Mouse (Mus musculus): ENCODE results near the gene Fktn. TPM values are rescaled to one million over a fixed set of nuclear protein-coding genes. Genes with fewer than 3 reads are reported as not detected.
A peak's percentile ranks its signal among the peaks of the same experiment; 100 is the strongest.

The Fktn gene
- total RNA-seq, 4 experiments from 2014 or later = 6.2 to 10.7 (median 7.2) TPM

DNA sequence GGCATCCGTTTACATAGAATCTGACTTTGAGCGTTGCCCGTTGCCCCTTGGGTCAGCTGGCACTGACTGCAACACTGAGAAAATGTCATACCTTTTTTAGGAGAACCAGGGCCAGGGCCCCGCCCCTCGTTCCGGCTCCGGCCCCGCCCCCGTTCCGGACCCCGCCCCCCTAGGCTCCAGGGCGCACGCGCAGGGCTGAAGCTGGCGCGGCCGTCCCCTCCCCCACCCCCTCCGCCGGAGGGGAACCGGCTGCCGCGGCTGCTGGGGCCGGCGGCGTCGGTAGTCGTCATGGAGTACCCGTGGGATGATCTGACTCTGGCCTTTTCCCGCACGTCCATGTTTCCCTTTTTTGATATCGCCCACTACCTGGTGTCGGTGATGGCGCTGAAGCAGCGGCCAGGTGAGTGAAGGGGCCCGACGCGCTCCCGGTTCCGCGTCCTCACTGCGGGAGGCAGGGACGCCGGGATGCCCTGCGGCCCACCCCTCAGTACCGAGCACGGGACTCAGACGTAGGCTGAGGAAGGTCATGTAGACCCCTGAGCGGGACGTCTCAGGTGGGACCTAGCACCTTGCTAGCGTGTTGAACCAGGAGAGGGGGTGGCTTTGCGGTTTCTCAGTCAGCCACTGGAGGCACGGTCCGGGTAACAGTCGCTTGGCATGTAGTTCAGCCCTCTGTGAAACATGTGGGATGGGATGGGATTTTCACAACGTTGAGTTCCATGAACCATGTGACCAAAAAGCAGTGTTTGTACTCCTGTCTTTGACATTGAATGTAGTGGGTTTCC, 112.2 kb downstream of the Fktn start, which contains the start of gene Tmem38b:
Gene Tmem38b, plus strand, starts transcription at position 225 of the 785 bp plus-strand sequence.
- peak; percentile 47 to 61 for DNase-seq (ENCODE audit: low spot score in 2 of 2)

DNA sequence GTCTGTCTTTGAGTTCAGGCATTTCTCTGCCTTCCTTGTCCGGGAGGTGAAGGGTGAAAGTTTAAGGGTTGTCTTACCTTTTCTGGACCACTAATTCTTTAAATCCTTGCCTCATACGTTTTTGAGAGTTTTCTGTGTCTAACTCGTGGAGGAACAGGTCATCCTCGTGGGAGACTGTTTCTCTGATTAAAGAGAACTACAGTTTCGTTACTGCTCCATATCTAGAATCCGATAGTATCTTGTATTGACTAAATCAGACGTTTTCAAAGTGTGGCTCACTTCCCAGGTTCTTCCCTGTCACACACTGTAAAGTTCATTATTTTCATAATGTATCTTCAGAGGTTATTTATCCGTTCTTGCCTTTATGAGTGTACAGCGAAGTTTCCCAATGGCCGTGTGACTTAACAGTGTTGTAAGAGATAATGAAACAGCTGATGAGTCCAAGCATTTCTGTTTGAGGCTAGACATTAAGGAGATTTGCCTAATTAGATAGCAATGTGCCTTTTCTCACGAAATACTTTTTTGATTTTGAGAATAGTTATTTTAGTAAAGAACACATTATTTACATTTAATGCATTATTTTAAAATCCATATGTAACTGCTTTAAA, 112.9 kb downstream of the Fktn start:
- no peak for DNase-seq (ENCODE audit: low spot score in 2 of 2)

Other genes starting within 250 kb of the Fktn start
- 10 to 100 TPM in 2 of 4 experiments, 1 to 10 TPM in 2; 8.4 to 10.9 (median 9.8) TPM for gene Fsd1l, start 82.5 kb upstream of the Fktn start, total RNA-seq (2022)
- gene Tal2, start 65.7 kb downstream of the Fktn start, total RNA-seq (2022) = under 1 TPM; 0.51 to 0.76 (median 0.61) TPM
- 10 to 100 TPM; 56.5 to 89.2 (median 63.7) TPM for gene Tmem38b, start 112.0 kb downstream of the Fktn start, total RNA-seq (2022)